Mouse (Mus musculus): ENCODE results near the gene Slc25a28. TPM values are rescaled to one million over a fixed set of nuclear protein-coding genes. Genes with fewer than 3 reads are reported as not detected.
A peak's percentile ranks its signal among the peaks of the same experiment; 100 is the strongest.

Slc25a28 gene
- polyA plus RNA-seq, 1 experiment from 2014 or later: 19.5 TPM

DNA sequence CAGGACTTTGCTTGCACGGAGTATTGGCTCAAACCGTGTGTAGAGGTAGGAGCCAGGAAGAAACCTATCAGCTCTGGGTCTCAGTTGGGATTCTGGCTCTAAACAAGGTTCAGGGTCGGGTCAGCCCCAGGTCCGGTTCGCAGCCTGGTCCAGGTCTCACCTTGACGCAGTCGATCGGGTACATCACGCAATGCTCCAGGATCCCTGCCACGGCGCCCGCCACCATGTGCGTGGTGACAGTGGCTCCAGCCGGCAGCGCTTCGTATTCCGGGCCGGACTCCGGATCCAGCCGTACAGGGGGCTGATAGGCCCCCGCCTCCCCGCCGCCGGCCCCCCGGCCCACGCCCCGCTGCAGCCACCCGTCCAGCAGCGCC, 378 bp downstream of the Slc25a28 start:
- Histone ChIP-seq H3K9me3 (replicated peaks) (no peaks in the 10 kb centered on the region), H3K27ac (replicated peaks) (peak overlapping the region; percentile 87), H3K36me3 (no peaks in the 10 kb centered on the region), H3K4me1 (peaks cover 30% of the 10 kb centered on the region), H3K4me3 (replicated peaks) (peak overlapping the region; percentile 93), H3K9ac (peak overlapping the region; percentile 85), H3K4me2 (replicated peaks) (peak overlapping the region; percentile 78), H3K27me3 (no peaks in the 10 kb centered on the region)
- ATAC-seq (ENCODE audit: insufficient number of reproducible peaks, low FRiP score, low TSS enrichment, low read depth): peak; percentile 10; the same call in 1 of the 2 replicates
- 2% methylated on average over 29 of the region's 29 CpGs for WGBS

- Histone ChIP-seq H3K4me1 (peaks cover 30% of the 10 kb centered on the region), H3K4me3 (replicated peaks) (peak overlapping the region; percentile 93), H3K9ac (peak overlapping the region; percentile 85), H3K9me3 (replicated peaks) (no peaks in the 10 kb centered on the region), H3K36me3 (no peaks in the 10 kb centered on the region), H3K27me3 (no peaks in the 10 kb centered on the region), H3K4me2 (replicated peaks) (peak overlapping the region; percentile 78), H3K27ac (replicated peaks) (peak overlapping the region; percentile 87)
- WGBS: 4% methylated on average over 21 of the region's 21 CpGs
- no peak for ATAC-seq (ENCODE audit: insufficient number of reproducible peaks, low FRiP score, low TSS enrichment, low read depth)
These were observed 967 bp downstream of the Slc25a28 start for GRCm38 (mm10) chr19:43673513-43674315.

DNA sequence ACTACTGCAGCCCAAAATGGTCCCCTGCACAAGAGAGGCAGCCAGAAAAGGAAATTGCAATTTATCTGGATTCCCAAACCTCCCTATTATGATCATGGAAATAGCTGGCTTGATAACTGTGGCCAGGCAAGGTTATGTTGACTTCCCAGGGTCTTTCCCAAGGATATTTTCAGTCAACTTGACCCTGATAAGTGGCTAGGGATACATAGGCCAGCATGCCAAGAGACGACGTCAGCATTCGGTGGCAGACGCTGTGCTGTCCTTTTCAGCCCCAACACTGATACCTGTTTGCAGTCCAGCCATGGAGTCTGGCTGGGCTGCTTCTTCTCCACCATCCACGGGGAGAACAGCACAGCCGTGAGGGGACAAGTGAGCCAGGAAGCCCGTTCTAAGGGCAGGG, 3.6 kb downstream of the Slc25a28 start:
- H3K4me1 ChIP-seq: peaks cover 32% of the 10 kb centered on the region
- no peak overlapping the region for H3K4me2 ChIP-seq (replicated peaks)
- ATAC-seq (ENCODE audit: insufficient number of reproducible peaks, low FRiP score, low TSS enrichment, low read depth): no peak
- no peaks in the 10 kb centered on the region for H3K9me3 ChIP-seq (replicated peaks)
- peaks cover 7% of the 10 kb centered on the region; the same call in 1 of the 2 replicates for H3K36me3 ChIP-seq
- H3K27ac ChIP-seq (replicated peaks): no peak overlapping the region
- H3K4me3 ChIP-seq (replicated peaks): no peak overlapping the region
- no peaks in the 10 kb centered on the region for H3K27me3 ChIP-seq
- no peak overlapping the region for H3K9ac ChIP-seq
- WGBS: 74% methylated on average over 7 of the region's 7 CpGs

DNA sequence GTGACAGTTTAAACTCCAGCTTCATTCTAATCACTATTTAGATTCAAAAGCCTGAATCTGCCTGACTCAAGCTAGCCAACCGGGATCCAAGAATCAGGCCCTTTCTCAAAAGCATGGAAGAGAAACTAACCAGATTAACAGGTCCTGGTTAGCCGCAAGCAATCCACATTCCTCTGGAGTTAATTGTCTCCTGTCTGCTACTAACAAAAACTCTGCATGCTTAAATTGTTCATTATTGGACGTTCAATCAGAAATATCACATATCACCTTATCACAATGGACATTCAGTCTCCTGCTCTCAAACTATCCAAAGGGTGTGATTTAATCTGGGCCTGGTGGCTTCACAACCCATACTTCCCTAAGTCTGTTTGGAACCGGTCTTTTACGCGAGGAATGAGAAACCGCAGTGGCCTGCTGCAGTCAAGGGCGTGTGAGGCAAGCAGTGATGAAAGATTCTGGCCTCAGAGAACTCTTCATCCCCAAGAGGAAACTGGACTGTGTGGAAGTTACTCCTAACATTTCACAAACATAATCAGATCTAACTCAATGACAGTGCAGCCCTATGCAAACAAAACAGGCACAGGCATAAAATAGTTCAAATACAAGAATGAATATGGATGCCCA, 5.4 kb downstream of the Slc25a28 start:
- H3K9ac ChIP-seq: no peak overlapping the region
- H3K4me1 ChIP-seq: peaks cover 27% of the 10 kb centered on the region
- no peaks in the 10 kb centered on the region for H3K9me3 ChIP-seq (replicated peaks)
- H3K27me3 ChIP-seq: no peaks in the 10 kb centered on the region
- H3K4me2 ChIP-seq (replicated peaks): no peak overlapping the region
- no peak for ATAC-seq (ENCODE audit: insufficient number of reproducible peaks, low FRiP score, low TSS enrichment, low read depth)
- WGBS: 54% methylated on average over 8 of the region's 8 CpGs
- 0 out of 2 replicates have a peak overlapping the region, but pooled peaks have one; percentile 5 for H3K27ac ChIP-seq (replicated peaks)
- H3K4me3 ChIP-seq (replicated peaks): no peak overlapping the region
- H3K36me3 ChIP-seq: peaks cover 11% of the 10 kb centered on the region; the same call in 1 of the 2 replicates

DNA sequence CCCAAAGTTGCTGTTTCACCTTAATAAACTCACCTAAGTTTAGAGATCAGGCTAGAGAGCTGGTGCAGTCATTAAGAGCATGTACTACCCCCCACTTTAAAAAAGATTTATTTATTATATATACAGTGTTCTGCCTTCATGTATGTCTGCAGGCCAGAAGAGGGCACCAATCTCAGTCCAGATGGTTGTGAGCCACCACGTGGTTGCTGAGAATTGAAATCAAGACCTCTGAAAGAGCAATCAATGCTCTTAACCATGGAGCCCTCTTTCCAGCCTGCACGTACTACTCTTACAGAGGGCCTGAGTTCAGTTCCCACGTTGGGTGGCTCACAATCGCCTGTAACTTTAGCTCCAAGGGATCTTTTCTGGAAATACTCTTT, 7.3 kb downstream of the Slc25a28 start:
- peaks cover 28% of the 10 kb centered on the region for H3K4me1 ChIP-seq
- H3K27ac ChIP-seq (replicated peaks): no peak overlapping the region
- H3K9me3 ChIP-seq (replicated peaks): no peaks in the 10 kb centered on the region
- no peaks in the 10 kb centered on the region for H3K27me3 ChIP-seq
- 60% methylated on average over 4 of the region's 4 CpGs for WGBS
- no peak overlapping the region for H3K4me3 ChIP-seq (replicated peaks)
- no peak for ATAC-seq (ENCODE audit: insufficient number of reproducible peaks, low FRiP score, low TSS enrichment, low read depth)
- no peak overlapping the region for H3K9ac ChIP-seq
- H3K36me3 ChIP-seq: peaks cover 21% of the 10 kb centered on the region
- H3K4me2 ChIP-seq (replicated peaks): no peak overlapping the region

DNA sequence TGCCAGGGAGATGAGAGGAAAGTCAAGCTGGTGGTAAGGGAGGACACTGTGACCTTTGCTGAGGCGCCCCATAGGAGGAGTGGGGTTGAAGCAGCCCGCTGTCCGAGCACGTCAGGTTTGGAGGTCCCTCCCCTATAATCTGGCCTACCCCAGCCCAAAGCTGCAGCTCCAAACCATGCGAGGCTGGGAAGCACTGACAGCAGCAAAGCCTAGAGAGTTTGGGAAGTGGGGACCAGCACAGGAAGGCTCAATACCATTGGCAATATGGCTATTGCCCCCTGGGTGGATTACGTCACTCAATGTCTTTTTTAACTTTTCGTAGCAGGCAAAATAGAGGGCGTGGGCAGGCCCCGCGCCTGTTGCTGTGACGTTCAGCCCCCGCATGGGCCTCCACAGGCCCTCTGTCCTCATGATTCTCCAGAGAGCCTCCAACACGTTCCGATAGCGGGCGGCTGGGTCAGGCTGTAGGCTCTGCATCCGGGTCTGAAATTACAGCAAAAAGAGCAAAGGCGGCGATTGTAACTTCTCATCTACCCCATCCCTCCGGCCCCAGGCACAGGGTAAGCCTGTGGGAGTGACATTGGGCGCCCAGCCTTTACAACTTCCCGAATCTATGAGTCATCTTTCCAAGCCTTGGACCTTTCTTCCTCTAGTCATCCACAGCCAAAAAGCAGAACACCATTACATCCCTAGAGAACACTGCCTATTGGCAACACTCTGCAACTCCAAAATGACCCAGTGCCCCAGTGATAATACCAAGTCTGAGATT, 7.8 kb downstream of the Slc25a28 start:
- no peaks in the 10 kb centered on the region for H3K27me3 ChIP-seq
- ATAC-seq (ENCODE audit: insufficient number of reproducible peaks, low FRiP score, low TSS enrichment, low read depth): no peak
- H3K4me1 ChIP-seq: peaks cover 34% of the 10 kb centered on the region
- H3K4me2 ChIP-seq (replicated peaks): no peak overlapping the region
- peaks cover 21% of the 10 kb centered on the region for H3K36me3 ChIP-seq
- 0 out of 2 replicates have a peak overlapping the region, but pooled peaks have one; percentile 34 for H3K27ac ChIP-seq (replicated peaks)
- no peak overlapping the region for H3K4me3 ChIP-seq (replicated peaks)
- H3K9ac ChIP-seq: no peak overlapping the region
- no peaks in the 10 kb centered on the region for H3K9me3 ChIP-seq (replicated peaks)
- WGBS: 82% methylated on average over 22 of the region's 22 CpGs

GRCm38 (mm10) chr19:43665441-43666048, 9.1 kb downstream of the Slc25a28 start:
- H3K36me3 ChIP-seq: peaks cover 21% of the 10 kb centered on the region
- no peak overlapping the region for H3K4me2 ChIP-seq (replicated peaks)
- ATAC-seq (ENCODE audit: insufficient number of reproducible peaks, low FRiP score, low TSS enrichment, low read depth): no peak
- H3K27me3 ChIP-seq: no peaks in the 10 kb centered on the region
- H3K9me3 ChIP-seq (replicated peaks): no peaks in the 10 kb centered on the region
- WGBS: 45% methylated on average over 12 of the region's 12 CpGs
- no peak overlapping the region for H3K27ac ChIP-seq (replicated peaks)
- H3K9ac ChIP-seq: no peak overlapping the region
- no peak overlapping the region for H3K4me3 ChIP-seq (replicated peaks)
- peaks cover 35% of the 10 kb centered on the region for H3K4me1 ChIP-seq

GRCm38 (mm10) chr19:43663471-43663870, 11.2 kb downstream of the Slc25a28 start:
- no peak overlapping the region for H3K9ac ChIP-seq
- whole genome bisulfite sequencing: 68% methylated on average over 8 of the region's 8 CpGs
- H3K36me3 ChIP-seq: peaks cover 21% of the 10 kb centered on the region
- H3K4me2 ChIP-seq (replicated peaks): no peak overlapping the region
- no peaks in the 10 kb centered on the region for H3K9me3 ChIP-seq (replicated peaks)
- no peaks in the 10 kb centered on the region for H3K27me3 ChIP-seq
- no peak overlapping the region for H3K4me3 ChIP-seq (replicated peaks)
- peak overlapping the region; percentile 44; the same call in 1 of the 2 replicates for H3K27ac ChIP-seq (replicated peaks)
- H3K4me1 ChIP-seq: peaks cover 30% of the 10 kb centered on the region
- ATAC-seq (ENCODE audit: insufficient number of reproducible peaks, low FRiP score, low TSS enrichment, low read depth): no peak

DNA sequence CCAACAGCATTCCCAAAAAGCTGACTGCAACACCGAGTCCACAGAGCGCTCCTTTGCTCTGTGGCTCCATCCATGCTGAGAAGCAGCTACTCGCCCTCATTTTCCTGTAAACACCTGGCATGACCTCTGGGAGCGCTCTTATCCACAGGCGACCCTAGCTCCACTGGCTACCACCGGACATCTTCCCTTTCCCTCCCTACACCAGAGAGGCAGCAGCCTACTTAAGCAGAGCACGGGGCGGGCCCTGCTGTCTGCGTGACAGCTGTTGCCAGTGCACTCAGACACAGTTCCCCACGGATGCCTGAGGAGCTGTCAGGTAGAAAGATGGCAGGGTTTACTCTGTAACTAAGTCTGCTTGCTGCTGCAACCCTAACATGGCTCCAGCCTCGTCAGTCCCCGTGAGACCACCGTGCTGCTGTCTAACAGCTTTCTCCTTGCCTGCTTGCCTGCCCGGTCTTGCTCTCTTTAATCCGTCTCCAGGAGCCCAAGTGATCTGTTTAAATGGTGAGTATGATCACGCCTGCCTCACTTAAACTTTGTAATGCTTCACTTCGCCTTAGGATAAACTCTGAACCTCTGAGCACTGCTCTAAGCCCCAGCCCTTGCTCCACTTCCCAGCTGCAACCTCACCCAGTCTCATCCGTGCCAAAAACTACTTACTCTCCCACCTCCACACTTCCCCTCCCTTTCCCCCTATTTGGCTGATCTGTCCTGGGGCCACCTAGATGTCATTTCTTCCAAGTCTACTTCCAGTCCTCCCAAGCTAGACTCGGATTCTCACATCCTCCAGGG, 12.3 kb downstream of the Slc25a28 start:
- Histone ChIP-seq H3K4me2 (replicated peaks) (no peak overlapping the region; the same call in 1 of the 2 replicates), H3K4me3 (replicated peaks) (no peak overlapping the region), H3K4me1 (peaks cover 30% of the 10 kb centered on the region), H3K9me3 (replicated peaks) (no peaks in the 10 kb centered on the region), H3K27me3 (no peaks in the 10 kb centered on the region), H3K36me3 (peaks cover 21% of the 10 kb centered on the region), H3K27ac (replicated peaks) (peak overlapping the region; percentile 39; the same call in 1 of the 2 replicates), H3K9ac (no peak overlapping the region)
- ATAC-seq (ENCODE audit: insufficient number of reproducible peaks, low FRiP score, low TSS enrichment, low read depth): peak; percentile 44
- WGBS: 33% methylated on average over 19 of the region's 19 CpGs

DNA sequence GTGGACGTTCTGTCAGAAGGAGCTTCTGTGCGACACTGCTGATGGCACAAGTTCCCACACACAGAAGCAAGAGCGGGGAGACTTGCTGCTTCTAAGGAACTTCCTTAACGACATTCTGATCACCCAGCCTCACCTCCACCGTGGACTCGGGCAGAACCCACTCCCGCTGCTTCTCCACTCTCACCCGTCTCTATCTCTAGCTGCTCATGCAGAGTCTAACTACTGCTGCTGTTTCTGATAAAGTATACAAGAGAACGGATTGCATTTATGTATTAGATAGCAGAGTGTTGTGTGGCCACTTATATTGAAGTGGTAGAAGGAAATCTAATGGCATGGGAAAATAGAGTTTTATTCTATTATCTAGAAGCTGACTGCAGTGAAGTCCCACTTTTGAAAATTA, 13.9 kb downstream of the Slc25a28 start:
- Histone ChIP-seq H3K9ac (no peak overlapping the region), H3K27ac (replicated peaks) (no peak overlapping the region), H3K9me3 (replicated peaks) (no peaks in the 10 kb centered on the region), H3K36me3 (peaks cover 14% of the 10 kb centered on the region), H3K27me3 (no peaks in the 10 kb centered on the region), H3K4me1 (peaks cover 22% of the 10 kb centered on the region; the same call in 1 of the 2 replicates), H3K4me2 (replicated peaks) (no peak overlapping the region), H3K4me3 (replicated peaks) (no peak overlapping the region)
- ATAC-seq (ENCODE audit: insufficient number of reproducible peaks, low FRiP score, low TSS enrichment, low read depth): no peak
- WGBS: 77% methylated on average over 9 of the region's 9 CpGs
